Mouse (Mus musculus) heart, adult 11 months (tissue): Measurements from ENCODE around the gene Cep152.

Experiments
- DNase-seq: peaks from one replicate; pipeline ENCODE4 v3.0.0; 2022

Cep152 gene

GRCm38 (mm10) chr2:125624127-125624685 is 707 bp downstream of the Cep152 start:
- peak; percentile 71 for DNase-seq

GRCm38 (mm10) chr2:125623211-125623610 is 1.7 kb downstream of the Cep152 start:
- DNase-seq: peak; percentile 80

- DNase-seq: peak; percentile 64
These were observed 4.6 kb downstream of the Cep152 start for GRCm38 (mm10) chr2:125620213-125620907.

- DNase-seq: peak; percentile 72
These were observed 9.0 kb downstream of the Cep152 start for GRCm38 (mm10) chr2:125615858-125616424.

- peak; percentile 23 for DNase-seq
These were observed 9.5 kb downstream of the Cep152 start for GRCm38 (mm10) chr2:125615440-125615839.

GRCm38 (mm10) chr2:125606220-125606845 is 18.6 kb downstream of the Cep152 start:
- peak; percentile 93 for DNase-seq

- peak; percentile 85 for DNase-seq
These were observed 20.3 kb downstream of the Cep152 start for GRCm38 (mm10) chr2:125604646-125605045.

- DNase-seq: no peak
These were observed 21.9 kb downstream of the Cep152 start for GRCm38 (mm10) chr2:125602970-125603369.

GRCm38 (mm10) chr2:125598958-125599357 is 26.0 kb downstream of the Cep152 start:
- DNase-seq: peak; percentile 65

- peak; percentile 91 for DNase-seq
These were observed 26.7 kb downstream of the Cep152 start for GRCm38 (mm10) chr2:125598251-125598650.

GRCm38 (mm10) chr2:125594786-125595185 is 30.1 kb downstream of the Cep152 start:
- DNase-seq: peak; percentile 66

GRCm38 (mm10) chr2:125594072-125594471 is 30.8 kb downstream of the Cep152 start:
- DNase-seq: peak; percentile 75

- peak; percentile 62 for DNase-seq
These were observed 33.0 kb downstream of the Cep152 start for GRCm38 (mm10) chr2:125591895-125592294.

GRCm38 (mm10) chr2:125589287-125589686 is 35.6 kb downstream of the Cep152 start:
- peak; percentile 21 for DNase-seq

GRCm38 (mm10) chr2:125581081-125581480 is 43.8 kb downstream of the Cep152 start:
- peak; percentile 69 for DNase-seq

- peak; percentile 91 for DNase-seq
These were observed 47.2 kb downstream of the Cep152 start for GRCm38 (mm10) chr2:125577670-125578069.

- DNase-seq: peak; percentile 91
These were observed 48.4 kb downstream of the Cep152 start for GRCm38 (mm10) chr2:125576498-125576897.

GRCm38 (mm10) chr2:125575766-125576165 is 49.1 kb downstream of the Cep152 start:
- peak; percentile 80 for DNase-seq

- peak; percentile 72 for DNase-seq
These were observed 61.0 kb downstream of the Cep152 start for GRCm38 (mm10) chr2:125563884-125564283.

GRCm38 (mm10) chr2:125562407-125562806 is 62.5 kb downstream of the Cep152 start:
- peak; percentile 57 for DNase-seq

- peak; percentile 64 for DNase-seq
These were observed 64.9 kb downstream of the Cep152 start for GRCm38 (mm10) chr2:125560037-125560436.

- DNase-seq: peak; percentile 93
These were observed 66.0 kb downstream of the Cep152 start for GRCm38 (mm10) chr2:125558634-125559589.
